11 mouse cellular contexts compared by ENCODE assay signal in genomic region chr9:50850713-50851112, GRCm38 (mm10). TPM values are rescaled to one million over a fixed set of nuclear protein-coding genes. Genes with fewer than 3 reads are reported as not detected.
A peak's percentile ranks its signal among the peaks of the same experiment; 100 is the strongest.
DNase-seq lines count a peak whose midpoint lies in the region; ATAC-seq lines count a peak whose summit lies in the region.
"Had no signal": no experiment of that assay in that cellular context is flagged by ENCODE, and none has a peak within 500 bp of the region (broad histone marks: within the 10 kb centered on the region; RNA-seq: fewer than 3 reads in every experiment).

No protein-coding gene starts in this region.

- no peak for DNase-seq in heart, adult 9 months (ENCODE audit: low spot score in 2 of 2)
- DNase-seq in 3134 (ENCODE audit: extremely low read depth, insufficient read length, low spot score): peak; percentile 51
- DNase-seq in cerebellum, postnatal 4 days (ENCODE audit: low spot score in 2 of 2): no peak
- no peak for DNase-seq in layer of hippocampus, postnatal 14 days (ENCODE audit: low spot score in 2 of 2)
- no peak for DNase-seq in testis, postnatal 10 days (ENCODE audit: low spot score)
- DNase-seq: adrenal gland, postnatal 36 days; kidney, adult 8-10 months had no signal

- no peaks in the 10 kb centered on the region for H3K9me3 ChIP-seq in heart, embryonic 11.5 days (replicated peaks; ENCODE audit: control insufficient read depth, low read length)
- no peaks in the 10 kb centered on the region for H3K9me3 ChIP-seq in embryonic facial prominence, embryonic 13.5 days
- no peaks in the 10 kb centered on the region for H3K9me3 ChIP-seq in lung, embryonic 15.5 days

- H3K27ac ChIP-seq in heart, embryonic 11.5 days (ENCODE audit: low read depth, low read length): no peak overlapping the region
- H3K27ac ChIP-seq in embryonic facial prominence, embryonic 13.5 days: peak overlapping the region; percentile 60; the same call in 1 of the 2 replicates
- 0 out of 2 replicates have a peak overlapping the region, but pooled peaks have one; percentile 0 for H3K27ac ChIP-seq in lung, embryonic 15.5 days
- H3K27ac ChIP-seq: macrophage had no signal

- no peak overlapping the region for H3K9ac ChIP-seq in heart, embryonic 11.5 days (ENCODE audit: low read depth, low read length)
- H3K9ac ChIP-seq in embryonic facial prominence, embryonic 13.5 days: peak overlapping the region; percentile 46
- no peak overlapping the region for H3K9ac ChIP-seq in lung, embryonic 15.5 days

- no peak for ATAC-seq in heart, embryonic 11.5 days (replicated peaks; ENCODE audit: insufficient number of reproducible peaks, low FRiP score, low TSS enrichment)
- no peak for ATAC-seq in embryonic facial prominence, embryonic 13.5 days (ENCODE audit: insufficient number of reproducible peaks, insufficient read depth, low FRiP score, low TSS enrichment, low read depth)
- ATAC-seq in lung, embryonic 15.5 days (ENCODE audit: borderline replicate concordance, extremely low read depth, low FRiP score, low TSS enrichment): no peak

- H3K27me3 ChIP-seq in heart, embryonic 11.5 days (ENCODE audit: control insufficient read depth, insufficient read depth, low read length): no peaks in the 10 kb centered on the region
- no peaks in the 10 kb centered on the region for H3K27me3 ChIP-seq in embryonic facial prominence, embryonic 13.5 days
- no peaks in the 10 kb centered on the region for H3K27me3 ChIP-seq in lung, embryonic 15.5 days

- H3K4me1 ChIP-seq in heart, embryonic 11.5 days (ENCODE audit: control insufficient read depth, insufficient read depth, low read length): peaks cover 18% of the 10 kb centered on the region
- H3K4me1 ChIP-seq in embryonic facial prominence, embryonic 13.5 days: peaks cover 38% of the 10 kb centered on the region
- peaks cover 39% of the 10 kb centered on the region for H3K4me1 ChIP-seq in lung, embryonic 15.5 days

- H3K4me2 ChIP-seq in heart, embryonic 11.5 days: peak overlapping the region; percentile 37
- peak overlapping the region; percentile 47 for H3K4me2 ChIP-seq in embryonic facial prominence, embryonic 13.5 days
- peak overlapping the region; percentile 32 for H3K4me2 ChIP-seq in lung, embryonic 15.5 days

- no peaks in the 10 kb centered on the region for H3K36me3 ChIP-seq in heart, embryonic 11.5 days (ENCODE audit: control insufficient read depth, insufficient read depth, low read length)
- H3K36me3 ChIP-seq in embryonic facial prominence, embryonic 13.5 days: no peaks in the 10 kb centered on the region
- no peaks in the 10 kb centered on the region for H3K36me3 ChIP-seq in lung, embryonic 15.5 days

- H3K4me3 ChIP-seq in heart, embryonic 11.5 days (ENCODE audit: low read depth, low read length): no peak overlapping the region
- H3K4me3 ChIP-seq in embryonic facial prominence, embryonic 13.5 days: 0 out of 2 replicates have a peak overlapping the region, but pooled peaks have one; percentile 6
- H3K4me3 ChIP-seq in lung, embryonic 15.5 days: no peak overlapping the region

- WGBS in heart, embryonic 11.5 days (ENCODE audit: insufficient replicate concordance): 41% methylated on average over 8 of the region's 8 CpGs
- WGBS in embryonic facial prominence, embryonic 13.5 days: 43% methylated on average over 8 of the region's 8 CpGs
- WGBS in lung, embryonic 15.5 days: 29% methylated on average over 8 of the region's 8 CpGs

RNA-seq across cellular contexts. Expression of gene Ppp2r1b, which starts 5.6 kb away (rescaled TPM):
- polyA plus RNA-seq in heart, embryonic 11.5 days (2014; fragmentation: Nextera tagmentation; extraction: Ambion mirVana): 63.1 and 66.9 TPM in 2 replicates
- polyA plus RNA-seq in embryonic facial prominence, embryonic 13.5 days (2015; fragmentation: Nextera tagmentation; extraction: Ambion mirVana): 72.2 and 75.3 TPM in 2 replicates
- 62.1 and 66.1 TPM in 2 replicates for polyA plus RNA-seq in lung, embryonic 15.5 days (2015; fragmentation: Nextera tagmentation; extraction: Ambion mirVana)
- total RNA-seq in layer of hippocampus, postnatal 14 days (2021): 10 to 100 TPM; 14.3 to 16.8 TPM
